Mouse (Mus musculus): ENCODE measurements at regions not wholly inside any gene's neighbourhood (a gene's known extent, or its start where the extent isn't known, plus 50 kb on each side); places are given as distances from the start of the nearest gene placed in this dataset.

DNA sequence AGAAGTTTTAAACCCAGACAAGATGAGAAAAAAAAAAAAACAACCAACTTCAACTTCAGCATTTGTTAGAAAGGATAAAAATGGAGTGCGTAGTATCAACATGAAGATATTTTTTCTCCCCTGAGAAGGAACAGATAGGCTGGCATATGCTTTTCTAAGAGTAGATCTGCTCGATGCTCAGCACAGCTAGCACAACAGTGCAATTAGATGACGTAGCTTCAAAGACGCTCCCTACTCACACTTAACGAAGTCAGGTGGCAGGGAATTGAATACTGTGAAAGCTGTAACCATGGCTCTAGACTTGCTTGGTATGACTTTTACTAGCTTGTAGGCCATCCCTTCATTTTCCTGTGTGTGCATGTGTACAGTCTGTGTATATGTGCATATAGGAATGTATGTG, 299.5 kb downstream of the Tmem182 start:
- no peak for DNase-seq

DNA sequence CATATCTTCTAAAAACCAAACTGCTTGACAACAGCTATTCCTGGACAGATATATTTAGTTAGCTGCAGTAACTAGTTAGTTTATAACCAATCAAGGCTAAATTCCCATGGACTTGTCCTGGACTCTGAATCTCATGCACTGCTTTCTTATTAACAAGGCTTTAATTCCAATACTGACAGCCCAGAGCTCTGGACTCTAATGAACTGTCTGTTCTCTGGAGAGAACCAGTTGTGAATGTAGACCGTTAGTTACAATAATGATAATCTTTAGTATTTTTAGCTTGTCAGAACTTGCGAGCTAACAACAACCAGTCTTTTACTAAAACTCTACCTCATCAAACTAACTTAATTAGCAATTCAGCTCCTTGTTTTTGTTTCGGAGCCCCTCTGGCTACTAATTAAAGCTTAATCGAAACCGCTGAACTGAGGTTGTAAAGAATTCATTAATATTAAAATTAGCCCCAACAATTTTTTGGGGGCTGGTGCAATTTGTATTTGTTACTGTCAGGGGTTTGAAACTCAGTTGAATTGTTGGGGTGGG, 316.3 kb downstream of the Tmem182 start:
- peak; percentile 1 for DNase-seq

DNA sequence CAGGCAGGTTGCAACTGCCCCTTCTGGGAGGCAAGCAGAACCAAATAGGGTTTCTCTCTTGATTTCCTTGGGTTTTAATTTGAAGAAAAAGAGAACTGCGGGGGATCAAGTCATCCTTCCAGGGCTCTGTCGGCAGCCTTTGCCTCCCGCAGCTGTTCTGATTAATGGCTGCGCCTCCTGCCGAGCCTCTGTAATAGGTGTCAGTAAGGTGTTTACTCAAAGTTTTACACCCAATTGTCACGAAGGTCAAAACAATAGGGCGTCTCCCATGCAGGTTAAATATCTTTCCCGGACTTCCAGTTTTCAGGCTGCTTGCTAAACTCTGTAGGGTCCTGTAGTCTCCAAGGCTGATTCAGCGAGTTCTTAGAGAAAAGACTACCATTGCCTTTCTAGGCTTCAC, 326.0 kb downstream of the Tmem182 start:
- no peak for DNase-seq

DNA sequence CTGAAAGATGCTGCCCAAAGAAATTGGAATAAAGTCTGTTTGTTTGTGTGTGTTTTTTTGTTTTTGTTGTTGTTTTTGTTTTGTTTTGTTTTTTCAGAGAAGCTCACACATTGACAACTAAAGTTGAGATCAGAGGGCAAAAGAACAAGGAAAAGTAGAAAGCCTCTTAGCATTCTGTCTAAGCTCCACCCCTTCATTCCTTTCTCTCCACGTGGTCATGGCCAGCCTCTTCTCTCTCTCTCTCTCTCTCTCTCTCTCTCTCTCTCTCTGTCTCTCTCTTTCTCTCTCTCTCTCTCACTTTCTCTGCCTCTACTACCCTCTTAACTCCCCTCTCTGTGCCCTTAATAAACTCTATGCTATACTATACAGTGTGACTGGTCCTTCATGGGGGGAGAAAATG, 327.7 kb downstream of the Tmem182 start:
- no peak for DNase-seq

DNA sequence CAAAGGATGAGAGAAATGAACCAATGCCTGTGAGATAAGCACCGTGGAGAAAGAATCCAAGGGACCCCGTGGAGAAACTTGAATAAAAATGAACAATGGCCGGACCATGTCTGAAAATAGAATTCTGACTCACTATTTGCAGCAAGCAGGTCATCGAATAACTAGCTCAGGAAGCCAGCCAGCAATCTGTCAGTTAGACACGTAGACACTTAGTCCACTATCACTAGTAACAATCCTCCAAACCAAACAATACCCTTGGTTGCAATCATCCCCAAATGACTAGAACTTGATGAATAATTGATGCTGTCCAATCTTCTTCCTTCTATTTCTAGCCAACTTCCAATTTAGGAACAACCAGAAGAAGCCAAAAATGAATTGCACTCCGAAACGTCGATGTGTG, 328.5 kb downstream of the Tmem182 start:
- no peak for DNase-seq

DNA sequence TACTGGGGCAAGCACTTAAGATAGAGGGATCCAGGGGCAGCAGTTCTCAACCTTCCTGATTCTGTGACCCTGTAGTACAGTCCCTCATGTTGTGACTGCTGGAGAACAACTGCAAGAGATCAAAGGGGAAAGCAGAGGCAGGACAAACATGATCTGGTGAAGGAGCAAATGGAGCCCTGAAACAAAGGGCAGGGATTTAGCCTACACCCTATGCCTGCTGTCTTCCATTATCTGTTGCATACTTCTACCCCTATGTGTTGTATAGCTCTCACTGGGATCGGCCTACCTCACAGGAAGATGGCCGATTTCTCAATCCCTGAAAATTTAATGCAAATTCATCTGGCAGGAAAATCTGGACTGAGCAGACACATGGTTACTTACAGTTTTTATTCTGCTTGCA, 334.3 kb downstream of the Tmem182 start:
- no peak for DNase-seq

DNA sequence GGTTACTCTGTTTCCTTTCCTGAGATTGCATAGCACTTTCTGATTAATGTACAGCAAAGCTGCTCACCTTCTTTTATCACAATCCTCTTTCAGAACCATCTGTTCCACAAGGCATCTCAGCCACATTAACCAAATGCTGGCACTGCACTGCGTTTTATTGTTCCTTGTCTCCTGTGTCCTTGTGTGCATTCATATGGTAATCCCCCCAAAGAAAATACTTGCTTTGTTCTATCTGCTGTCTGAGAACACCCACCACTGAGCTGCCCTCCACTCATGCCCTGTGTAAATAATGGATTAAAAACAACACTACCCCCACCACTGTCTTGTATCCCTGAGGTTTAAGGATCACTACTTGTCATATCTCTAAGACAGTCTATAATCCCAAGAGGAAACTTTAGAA, 335.1 kb downstream of the Tmem182 start:
- no peak for DNase-seq

DNA sequence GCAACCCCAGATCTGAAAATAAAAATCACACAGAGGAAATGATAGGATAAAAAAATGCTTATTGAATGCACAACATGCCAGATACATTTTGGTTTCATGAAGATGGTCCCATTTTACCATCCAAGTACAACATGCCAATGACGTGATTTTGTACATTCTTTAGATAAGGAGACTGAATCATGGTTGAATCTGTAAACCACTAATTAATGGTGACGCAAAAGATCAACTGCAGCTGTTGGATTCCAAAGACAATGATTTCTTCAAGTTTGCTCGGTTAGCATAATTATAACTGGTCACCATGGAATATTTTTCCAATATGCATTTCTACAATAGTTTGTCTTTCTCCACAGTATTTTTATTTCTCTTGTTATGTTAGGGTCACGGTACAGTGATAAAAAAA, 336.6 kb downstream of the Tmem182 start:
- DNase-seq, result no peak

DNA sequence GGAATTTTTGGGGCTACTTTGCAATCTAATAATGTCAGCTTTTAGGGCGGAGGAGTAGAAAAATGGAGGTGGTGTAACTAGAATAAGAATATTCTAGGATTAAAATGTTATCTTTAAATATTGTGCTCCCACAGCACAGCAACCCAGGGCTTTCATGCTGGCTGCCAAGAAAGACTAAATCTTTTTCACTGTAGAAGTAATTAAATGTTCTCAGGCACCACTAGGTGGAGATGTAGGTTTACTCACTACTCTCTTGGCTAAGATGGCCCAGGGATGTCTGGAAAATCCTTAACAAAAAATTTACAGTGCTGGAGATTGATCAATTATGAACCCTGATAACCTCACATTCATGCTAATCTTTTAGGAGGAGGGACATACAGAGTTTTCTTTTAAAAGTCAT, 347.1 kb downstream of the Tmem182 start:
- peak; percentile 32 for DNase-seq

DNA sequence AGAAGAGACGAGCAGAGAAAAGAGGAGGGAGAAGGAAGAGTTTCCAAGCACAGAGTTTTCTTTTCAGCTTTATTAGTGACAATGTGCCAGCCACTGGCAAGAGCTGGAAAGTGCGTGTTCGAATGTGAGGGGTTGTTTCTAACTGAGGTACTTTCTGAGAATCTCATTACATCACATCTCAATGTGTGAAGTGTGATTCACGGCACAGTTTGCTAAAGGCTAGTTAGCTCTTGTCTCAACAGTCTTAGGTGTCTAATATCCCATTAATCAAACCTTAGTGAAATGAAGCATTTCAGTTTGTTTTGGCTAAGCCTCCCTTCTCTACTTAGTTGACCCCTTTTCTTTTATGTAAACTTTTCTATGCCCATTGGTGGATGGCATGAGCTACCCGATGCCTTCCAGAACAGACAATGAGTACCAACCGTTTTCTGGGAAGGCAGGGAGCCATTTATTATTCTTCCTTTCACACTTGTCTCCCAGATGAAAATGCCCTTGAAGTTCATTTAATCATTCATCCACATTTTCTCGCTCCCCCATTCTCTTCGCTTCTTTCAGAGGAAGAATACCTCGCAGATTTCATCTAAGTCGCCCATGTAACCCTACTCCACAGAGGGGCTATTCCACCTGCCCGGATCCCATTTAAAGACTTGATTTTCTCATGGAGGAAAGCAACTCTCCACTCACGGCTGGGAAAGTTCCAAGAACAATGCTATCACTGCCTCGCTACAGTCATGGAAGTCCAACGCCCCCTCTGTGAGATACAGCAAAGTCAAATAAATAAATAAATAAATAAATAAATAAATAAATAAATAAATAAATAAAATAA, 348.0 kb downstream of the Tmem182 start:
- DNase-seq, result no peak

DNA sequence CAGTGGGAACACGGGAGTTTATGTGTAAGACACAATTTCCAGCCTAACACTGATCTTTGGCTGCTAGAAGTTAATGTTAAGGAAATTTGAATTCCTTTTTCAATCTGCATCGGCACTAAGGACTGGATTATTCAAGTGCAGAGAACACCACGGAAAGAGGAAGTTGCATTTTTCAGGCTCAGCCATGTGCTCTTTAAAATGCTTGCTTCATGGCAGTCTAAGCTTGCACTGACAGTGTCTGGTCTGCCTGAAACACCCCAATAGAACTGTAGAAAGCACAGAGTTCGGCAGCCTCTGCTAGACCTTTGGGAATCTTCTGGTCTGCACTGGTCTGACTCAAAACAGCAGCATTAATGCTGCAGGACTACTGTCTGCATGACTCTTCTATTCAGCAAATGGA, 348.8 kb downstream of the Tmem182 start:
- DNase-seq, result no peak

DNA sequence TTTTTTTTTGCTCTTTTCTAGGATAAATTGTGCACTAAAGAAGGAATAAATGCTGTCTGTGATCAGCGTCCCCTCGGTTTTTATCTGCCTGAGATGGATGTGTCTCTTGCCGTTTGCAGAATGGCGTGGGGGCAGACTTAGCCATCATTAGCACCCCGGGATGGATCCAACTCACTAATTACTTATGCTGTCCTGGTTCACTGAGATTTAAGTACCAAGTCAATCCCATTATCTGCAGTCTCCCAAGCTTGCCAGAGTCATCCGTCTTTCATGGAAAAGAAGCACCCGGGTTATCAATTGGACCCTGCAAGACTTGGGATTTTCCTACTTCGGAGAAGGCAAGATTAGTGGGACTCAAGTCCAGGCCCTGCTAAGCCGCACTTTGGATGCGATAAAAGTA, 351.5 kb downstream of the Tmem182 start:
- DNase-seq, result no peak

DNA sequence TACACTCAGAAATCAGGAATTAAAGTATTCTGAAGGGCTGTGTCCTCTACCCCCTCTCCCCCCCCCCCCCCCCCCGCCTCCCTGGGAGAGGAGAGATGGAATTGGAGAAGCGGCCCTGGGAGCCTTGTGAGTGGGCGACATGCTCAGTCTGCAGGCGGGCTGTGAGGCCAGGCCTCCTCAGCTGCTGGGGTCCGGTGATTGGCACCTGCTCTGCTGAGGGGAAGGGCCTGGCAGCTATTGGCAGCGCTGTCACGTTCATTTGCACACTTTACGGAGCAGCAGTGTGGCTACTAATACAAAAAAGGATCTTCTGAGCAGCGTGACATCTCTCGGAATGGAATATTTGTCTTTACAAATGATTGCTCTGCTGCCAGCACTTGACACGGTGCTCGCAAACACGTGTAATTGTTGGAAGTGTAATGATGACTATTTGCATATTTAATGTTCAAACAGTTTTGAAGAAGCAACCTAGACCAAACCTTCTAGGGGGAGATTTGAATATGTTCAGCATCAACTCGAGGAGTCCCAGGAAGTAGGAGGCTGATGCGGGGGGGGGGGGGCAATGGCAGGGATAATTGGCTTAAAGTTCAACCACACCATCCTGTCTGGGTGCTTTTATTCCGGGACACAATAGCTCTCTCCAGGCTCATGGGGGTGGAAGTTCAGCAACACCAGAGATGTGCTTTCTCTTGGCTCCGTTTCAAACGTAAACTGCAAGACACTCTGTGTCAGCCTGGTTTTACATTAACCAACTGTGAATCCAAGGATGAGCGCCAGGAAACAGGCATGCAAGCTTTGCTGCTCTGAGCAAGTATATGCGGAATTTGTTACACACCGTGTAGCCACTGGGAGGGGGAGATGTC, 352.5 kb downstream of the Tmem182 start:
- DNase-seq, result peak; percentile 87

DNA sequence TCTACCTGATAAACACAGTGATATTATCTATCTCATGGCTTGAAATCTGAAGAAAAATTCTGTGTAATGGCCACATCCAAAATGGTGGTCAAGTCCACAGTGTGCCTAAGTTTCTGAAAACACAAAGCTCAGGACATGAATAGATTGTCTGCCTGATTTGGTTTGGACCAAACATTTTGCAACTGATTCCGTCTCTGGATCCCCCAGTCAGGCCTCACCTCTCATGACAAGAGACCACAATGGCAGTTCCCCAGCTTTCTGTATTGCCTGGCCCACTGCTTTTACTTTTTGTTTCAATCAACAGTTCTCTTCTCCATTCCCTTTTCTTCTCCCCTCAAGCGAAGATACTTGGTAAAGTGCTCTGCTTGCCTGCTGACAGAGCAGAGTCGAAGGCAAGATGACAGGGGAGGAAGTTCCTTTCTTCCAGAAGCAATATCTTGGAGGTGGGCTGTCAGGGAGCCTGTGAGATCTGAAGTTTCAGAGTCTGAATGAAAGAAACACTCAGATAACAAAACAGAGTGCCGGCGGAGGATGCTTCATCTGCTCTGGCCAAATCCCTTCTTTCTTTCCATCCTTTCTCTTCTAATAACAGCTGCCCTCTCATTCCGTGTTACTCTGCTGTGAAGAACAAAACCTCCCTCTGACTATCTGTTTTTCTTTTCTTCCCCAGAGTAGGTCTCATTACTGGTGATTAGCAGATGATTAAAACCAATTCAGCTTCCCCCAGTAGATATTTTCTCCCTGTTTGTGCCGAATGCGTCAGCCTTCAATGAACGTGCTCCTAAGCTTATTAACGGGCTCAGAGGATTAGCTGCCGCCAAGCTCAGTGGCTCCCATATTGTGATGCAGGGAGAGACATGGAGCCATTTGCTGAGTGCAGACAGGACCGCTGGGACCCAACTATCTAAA, 360.7 kb downstream of the Tmem182 start:
- DNase-seq, result no peak

DNA sequence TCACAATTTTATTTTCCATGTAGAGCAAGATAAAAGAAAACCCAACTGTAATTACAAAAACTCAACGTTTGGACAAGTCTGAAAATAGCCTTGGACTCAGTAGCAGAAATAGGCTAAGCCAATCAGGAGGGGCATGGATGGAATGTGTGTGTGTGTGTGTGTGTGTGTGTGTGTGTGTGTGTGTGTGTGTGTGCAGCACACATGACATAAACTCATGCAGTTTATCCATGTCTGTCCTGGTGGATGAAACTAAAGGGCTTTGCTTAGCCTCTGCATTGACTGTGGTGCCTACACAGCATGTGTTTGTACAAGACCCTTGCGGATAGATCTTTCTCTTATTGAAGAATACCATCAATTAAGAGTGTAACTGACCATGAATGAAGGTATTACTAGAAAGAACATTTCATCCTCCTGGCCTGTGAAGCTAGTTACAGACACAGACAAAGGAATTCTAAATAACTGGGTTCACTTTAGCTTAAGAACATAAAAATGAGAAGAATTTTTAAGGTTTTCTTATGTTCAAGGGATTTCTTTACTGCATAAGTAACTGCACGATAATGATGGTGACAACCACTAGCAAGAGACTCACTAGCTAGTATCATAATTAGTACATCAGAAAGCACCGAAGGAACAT, 361.5 kb downstream of the Tmem182 start:
- no peak for DNase-seq

DNA sequence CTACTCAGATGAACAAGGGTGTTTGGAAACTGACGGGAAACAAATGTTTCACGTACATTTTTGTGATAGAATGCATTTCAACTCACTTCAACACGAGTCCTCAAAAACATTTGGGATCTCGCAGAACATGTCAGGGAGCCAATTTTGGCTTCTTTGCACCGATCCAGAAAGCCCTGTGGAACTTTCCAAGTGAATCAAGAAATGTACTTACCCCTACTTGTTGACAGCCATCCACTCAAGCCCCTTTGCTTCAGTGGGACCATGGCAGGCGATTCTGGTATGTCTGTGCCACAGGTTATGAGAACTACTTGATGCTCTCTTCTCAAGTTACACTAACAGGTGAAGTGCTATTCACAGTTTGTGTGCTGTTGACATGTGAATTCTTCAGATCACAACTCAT, 381.6 kb downstream of the Tmem182 start:
- DNase-seq, result no peak

DNA sequence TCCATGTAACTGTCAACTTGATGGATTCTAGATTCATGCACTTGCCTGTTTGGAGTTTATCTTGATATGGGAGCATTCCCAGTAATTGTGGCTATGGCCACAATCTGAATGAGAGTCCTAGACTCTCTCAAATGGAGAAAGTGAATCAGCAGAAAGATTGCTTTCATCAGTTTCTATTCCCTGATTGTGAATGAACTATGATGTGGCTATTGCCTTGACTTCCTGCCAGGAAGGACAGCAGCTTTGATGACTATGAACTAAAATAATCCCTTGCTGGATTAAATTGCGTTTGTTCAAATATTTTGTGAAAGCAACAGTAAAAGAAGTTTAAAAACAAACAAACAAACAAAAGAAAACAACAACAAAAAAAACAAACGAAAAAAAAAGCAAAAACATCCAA, 407.5 kb downstream of the Tmem182 start:
- DNase-seq, result no peak

DNA sequence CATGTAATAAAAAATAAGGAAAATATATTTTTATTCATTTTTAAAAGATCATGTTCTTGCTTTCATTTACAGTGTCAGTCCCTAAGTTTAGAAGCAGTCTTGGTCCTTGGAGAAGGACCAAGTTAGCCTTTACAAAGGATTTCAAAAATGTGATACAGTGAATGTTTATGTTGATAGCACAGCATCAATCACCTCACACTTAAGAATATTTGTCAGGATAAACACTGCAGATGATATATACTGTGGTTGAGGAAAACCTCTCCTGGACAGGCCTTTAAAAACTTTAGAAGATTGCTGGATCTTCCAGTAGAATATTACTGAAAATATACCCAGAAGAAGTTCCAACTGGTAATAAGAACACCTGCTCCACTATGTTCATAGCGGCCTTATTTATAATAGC, 420.4 kb downstream of the Tmem182 start:
- DNase-seq, result no peak

DNA sequence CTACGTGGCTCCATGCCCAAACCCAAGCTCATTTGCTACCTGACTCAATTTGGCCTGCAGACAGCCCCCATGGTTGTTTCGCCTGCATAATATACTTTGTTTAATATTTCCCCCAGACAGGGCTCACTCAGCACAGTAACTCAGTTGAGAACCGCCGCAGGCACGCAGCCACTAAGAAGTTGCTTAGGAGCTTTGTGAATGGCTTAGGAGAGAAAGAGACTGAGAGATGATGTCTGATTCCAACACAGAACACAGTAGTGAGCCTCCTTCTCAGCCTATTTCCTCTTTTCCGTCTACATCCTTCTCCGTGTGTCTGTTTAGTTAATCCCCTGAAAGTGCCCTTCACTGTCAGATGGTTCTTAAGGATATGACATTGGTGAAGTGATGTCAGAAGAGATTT, 429.9 kb downstream of the Tmem182 start:
- DNase-seq, result no peak

DNA sequence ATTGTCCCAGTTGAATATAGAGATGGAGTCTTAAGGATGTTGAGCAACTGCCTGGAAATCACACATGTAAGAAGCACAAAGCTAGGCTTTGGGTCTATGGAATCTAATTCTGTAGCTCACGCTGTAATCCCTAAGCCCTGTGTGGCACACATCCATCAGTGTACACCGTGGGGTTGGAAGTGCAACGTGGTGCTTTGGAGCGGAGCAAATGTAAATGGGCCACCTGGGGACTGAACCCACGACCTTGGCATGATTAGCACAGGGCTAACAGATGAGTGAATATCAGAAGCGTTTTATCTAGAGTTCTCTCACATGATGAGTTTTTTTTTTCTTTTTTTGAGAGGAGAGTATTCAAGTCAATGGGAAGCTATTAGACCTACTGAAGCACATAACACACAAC, 437.6 kb downstream of the Tmem182 start:
- DNase-seq, result no peak

DNA sequence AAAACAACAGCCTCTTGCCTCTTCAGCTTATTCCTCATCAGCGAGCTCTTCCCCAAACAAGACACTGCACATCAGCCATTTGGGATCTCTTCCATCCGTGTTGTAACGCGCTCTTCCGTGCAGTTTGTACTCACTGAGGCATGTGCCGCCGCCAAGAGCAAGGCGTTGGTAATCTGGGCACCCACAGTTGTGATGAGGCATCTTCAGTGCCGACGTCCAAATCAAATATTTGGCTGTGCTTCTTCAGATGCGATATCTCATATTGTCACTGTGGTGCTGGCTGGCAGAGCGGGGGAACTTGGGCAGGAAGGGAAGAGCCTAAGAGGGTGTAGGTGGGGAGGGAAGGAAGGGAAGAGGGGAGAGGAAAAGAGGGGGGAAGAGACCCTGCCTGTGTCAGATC, 439.2 kb downstream of the Tmem182 start:
- no peak for DNase-seq

DNA sequence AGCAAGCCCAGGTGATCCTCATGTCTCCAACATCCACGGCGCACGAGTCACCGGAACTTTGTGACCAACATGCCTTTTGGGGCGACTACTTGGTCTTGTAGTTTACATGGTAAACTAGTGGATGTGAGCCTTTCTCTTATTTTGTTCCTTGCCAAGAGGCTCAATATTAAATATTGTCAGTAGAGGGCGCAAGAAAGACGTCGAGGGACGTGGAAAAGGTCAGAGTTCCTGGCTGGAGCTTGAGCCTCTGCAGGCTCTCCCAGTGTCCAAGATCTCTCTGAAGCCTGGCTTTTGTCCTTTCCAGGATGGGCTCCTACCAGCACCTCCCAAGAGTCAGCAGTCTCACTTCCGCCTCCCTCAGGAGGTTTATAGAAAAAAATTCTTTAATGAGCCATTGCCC, 458.8 kb downstream of the Tmem182 start:
- peak; percentile 56 for DNase-seq

Measured in kidney, adult 9 months (tissue).